Mouse (Mus musculus) G1E (cell line): ENCODE results near the gene Cdkal1.

Source experiments
- CTCF ChIP-seq: IDR thresholded peaks from 2 replicates; pipeline ENCODE4 v1.5.1; 2012; ENCODE audit warnings: low read depth, low read length, inconsistent platforms, mixed read lengths
- GATA1 ChIP-seq: IDR thresholded peaks from 2 replicates; pipeline ENCODE4 v1.6.1; 2012; ENCODE audit warnings: borderline replicate concordance, low read length, inconsistent platforms, mixed read lengths
- GATA2 ChIP-seq: IDR thresholded peaks from 2 replicates; pipeline ENCODE4 v1.6.1; 2012; ENCODE audit warnings: low read depth, low read length, inconsistent platforms, borderline replicate concordance
- POLR2AphosphoS5 ChIP-seq: IDR thresholded peaks from 2 replicates; pipeline ENCODE4 v1.6.1; 2012; ENCODE audit warnings: low read depth, low read length, inconsistent platforms; ENCODE audit not compliant: insufficient replicate concordance
- TAL1 ChIP-seq: conservative IDR thresholded peaks from 2 replicates; pipeline ENCODE4 v1.6.1; 2012; ENCODE audit warnings: low read depth, low read length, inconsistent platforms, mixed read lengths

DNA sequence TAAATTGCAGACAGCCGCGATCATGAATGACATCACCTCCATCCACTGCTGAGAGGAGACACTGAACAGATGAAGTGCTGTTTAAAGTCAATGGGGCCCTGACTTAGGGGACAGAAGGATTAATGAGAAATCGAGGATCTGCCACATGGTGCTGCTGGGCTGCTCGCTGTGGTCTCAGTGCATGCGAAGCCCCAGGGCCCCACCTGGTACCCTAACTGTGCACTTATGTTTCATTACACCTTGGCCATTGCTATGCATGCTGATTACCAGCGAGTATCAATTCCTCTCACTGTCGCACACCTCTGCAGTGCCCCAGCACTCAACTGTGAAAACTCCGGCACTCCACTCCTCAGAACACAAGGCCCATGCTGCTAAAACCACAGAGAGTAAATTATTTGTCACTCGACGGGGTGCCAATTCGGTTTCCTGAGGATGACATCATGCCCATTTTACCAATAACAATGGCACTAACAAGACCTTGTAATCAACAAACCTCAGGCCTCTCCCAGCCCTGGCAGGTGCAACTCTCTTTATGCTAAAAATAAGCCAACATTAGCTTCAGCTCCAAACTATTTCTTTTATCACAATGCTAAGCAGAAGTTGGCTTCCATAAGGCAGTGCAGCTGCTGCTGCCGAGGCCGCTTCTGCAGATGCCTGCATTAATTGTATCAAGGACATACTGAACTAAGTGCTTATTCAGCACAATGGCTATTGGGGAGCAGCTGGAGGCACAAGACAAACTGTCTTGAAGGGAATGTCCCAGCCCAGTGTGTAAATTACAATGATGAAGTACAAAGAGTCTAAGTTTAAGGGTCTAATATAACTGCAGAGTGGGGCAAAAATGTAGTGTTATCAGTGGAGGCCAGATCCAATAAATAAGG, 245.2 kb downstream of the Cdkal1 start:
- TF ChIP-seq CTCF (no peak), GATA1 (no peak), TAL1 (no peak), POLR2AphosphoS5 (no peak), GATA2 (no peak)
